19 mouse cellular contexts compared by ENCODE assay signal in the genomic region with DNA sequence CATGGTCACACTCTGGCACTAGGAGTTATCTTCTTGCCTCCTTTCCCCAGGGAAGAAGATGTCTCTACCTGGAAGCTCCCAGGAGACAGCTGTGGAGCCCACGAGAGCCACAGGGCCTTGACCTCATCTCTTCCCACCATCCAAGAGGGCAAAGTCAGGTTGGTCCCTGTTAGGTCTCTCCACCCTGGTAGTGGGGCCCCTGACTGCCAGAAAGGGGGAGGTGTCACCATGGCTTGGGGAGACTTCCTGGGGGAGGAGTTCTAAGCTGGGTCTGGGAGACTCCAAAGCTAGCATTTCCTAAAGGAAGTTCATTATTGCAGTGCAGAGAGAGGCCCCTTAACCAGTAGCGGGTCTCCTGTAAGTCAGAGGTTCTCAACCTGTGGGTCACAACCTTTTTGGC. TPM values are rescaled to one million over a fixed set of nuclear protein-coding genes. Genes with fewer than 3 reads are reported as not detected.
A peak's percentile ranks its signal among the peaks of the same experiment; 100 is the strongest.
DNase-seq lines count a peak whose midpoint lies in the region; ATAC-seq and TF ChIP-seq lines count a peak whose summit lies in the region.
"Had no signal": no experiment of that assay in that cellular context is flagged by ENCODE, and none has a peak within 500 bp of the region (broad histone marks: within the 10 kb centered on the region; RNA-seq: fewer than 3 reads in every experiment).

No protein-coding gene starts in this region.

- WGBS in spleen, adult 2 months: 81% methylated on average over 2 of the region's 2 CpGs
- WGBS in liver, embryonic 12.5 days (ENCODE audit: insufficient replicate concordance): 60% methylated on average over 2 of the region's 2 CpGs

- peak overlapping the region; percentile 61; the same call in 1 of the 2 replicates for H3K4me3 ChIP-seq in spleen, adult 2 months (ENCODE audit: extremely low read depth, insufficient read depth, insufficient read length)
- peak overlapping the region; percentile 84 for H3K4me3 ChIP-seq in bone marrow macrophage, adult 2 months (ENCODE audit: insufficient read depth, low read length)
- H3K4me3 ChIP-seq in liver, embryonic 12.5 days: peak overlapping the region; percentile 24
- H3K4me3 ChIP-seq: limb, embryonic 15.5 days; neural tube, embryonic 15.5 days had no signal

- ATAC-seq in liver, embryonic 12.5 days: no peak
- ATAC-seq: forebrain, postnatal 0 days; hindbrain, embryonic 16.5 days; intestine, postnatal 0 days; midbrain, embryonic 16.5 days had no signal

- peak overlapping the region; percentile 51 for H3K4me2 ChIP-seq in liver, embryonic 12.5 days
- H3K4me2 ChIP-seq: heart, embryonic 11.5 days; limb, embryonic 15.5 days; neural tube, embryonic 15.5 days had no signal

- H3K36me3 ChIP-seq in spleen, adult 2 months (ENCODE audit: control insufficient read depth, insufficient read depth, low read length): peaks cover 26% of the 10 kb centered on the region
- H3K36me3 ChIP-seq in liver, embryonic 12.5 days: peaks cover 21% of the 10 kb centered on the region
- H3K36me3 ChIP-seq: limb, embryonic 15.5 days; neural tube, embryonic 15.5 days had no signal

- DNase-seq in spleen, adult 2 months (ENCODE audit: low read depth in 1 of 2, low spot score in 2 of 2): no peak
- no peak for DNase-seq in spleen, postnatal 14 days (ENCODE audit: low spot score in 2 of 2)
- no peak for DNase-seq in heart, postnatal 25 days (ENCODE audit: low spot score)
- no peak for DNase-seq in urinary bladder, postnatal 10 days (ENCODE audit: low spot score)
- DNase-seq in cerebellum, postnatal 25 days: no peak
- DNase-seq: cerebellum, adult 9-11 months; forebrain, postnatal 0 days; heart, postnatal 14 days; lung, postnatal 10 days; right cerebral cortex, postnatal 25 days had no signal

- H3K9me3 ChIP-seq in liver, embryonic 12.5 days (replicated peaks): no peaks in the 10 kb centered on the region
- H3K9me3 ChIP-seq: limb, embryonic 15.5 days; neural tube, embryonic 15.5 days had no signal

- H3K27ac ChIP-seq in spleen, adult 2 months (ENCODE audit: insufficient read depth, low read length): peak overlapping the region; percentile 80; the same call in 1 of the 2 replicates
- peak overlapping the region; percentile 82 for H3K27ac ChIP-seq in bone marrow macrophage, adult 2 months (ENCODE audit: insufficient read depth, low read depth, low read length)
- H3K27ac ChIP-seq in liver, embryonic 12.5 days: peak overlapping the region; percentile 68
- H3K27ac ChIP-seq: kidney, postnatal 0 days; limb, embryonic 15.5 days; neural tube, embryonic 15.5 days had no signal

- no peaks in the 10 kb centered on the region for H3K27me3 ChIP-seq in spleen, adult 2 months (ENCODE audit: control insufficient read depth, insufficient read depth, low read length)
- no peaks in the 10 kb centered on the region for H3K27me3 ChIP-seq in liver, embryonic 12.5 days (replicated peaks)
- H3K27me3 ChIP-seq: limb, embryonic 15.5 days; neural tube, embryonic 15.5 days had no signal

- TF ChIP-seq POLR2A in spleen, adult 2 months (IDR thresholded peaks at IDR 0.05; ENCODE audit: low read depth, low read length): no peak
- TF ChIP-seq POLR2A in bone marrow macrophage, adult 2 months (IDR thresholded peaks at IDR 0.05; ENCODE audit: borderline replicate concordance, low read depth, low read length): no peak

- peaks cover 56% of the 10 kb centered on the region; the same call in 1 of the 2 replicates for H3K4me1 ChIP-seq in spleen, adult 2 months (ENCODE audit: control insufficient read depth, insufficient read depth, insufficient read length)
- peaks cover 76% of the 10 kb centered on the region for H3K4me1 ChIP-seq in bone marrow macrophage, adult 2 months (ENCODE audit: control insufficient read depth, insufficient read depth, low read length)
- H3K4me1 ChIP-seq in liver, embryonic 12.5 days: peaks cover 99% of the 10 kb centered on the region
- H3K4me1 ChIP-seq: neural tube, embryonic 15.5 days had no signal

- TF ChIP-seq CTCF in spleen, adult 2 months (IDR thresholded peaks at IDR 0.05; ENCODE audit: extremely low read depth, insufficient read depth, insufficient read length, insufficient replicate concordance): no peak
- TF ChIP-seq CTCF in bone marrow macrophage, adult 2 months (IDR thresholded peaks at IDR 0.05; ENCODE audit: low read depth, low read length): no peak

- intact Hi-C loops in heart, postnatal 25 days (cut with DNase I): no loop called here

- peak overlapping the region; percentile 44 for H3K9ac ChIP-seq in liver, embryonic 12.5 days
- H3K9ac ChIP-seq: forebrain, postnatal 0 days; limb, embryonic 15.5 days; neural tube, embryonic 15.5 days had no signal

RNA-seq across cellular contexts. Expression of gene Adcy7, which starts 22.8 kb away (rescaled TPM):
- polyA plus RNA-seq in spleen, adult 2 months (2012; rRNA removed): 76.9 and 98.6 TPM in 2 replicates
- 145 and 146 TPM in 2 replicates for polyA plus RNA-seq in bone marrow macrophage, adult 2 months (2012; ENCODE audit: insufficient read depth, insufficient read length, missing spikeins)
- 38.0 and 41.6 TPM in 2 replicates for polyA plus RNA-seq in liver, embryonic 12.5 days (2016; fragmentation: Nextera tagmentation; extraction: Ambion mirVana)
- 1 to 10 TPM; 7.0 to 8.8 TPM for total RNA-seq in heart, postnatal 25 days (2021)

Comparison
In these comparisons a context has a peak if more than half of its experiments do, and no peak if none do; other contexts are left out.
1. H3K4me3 ChIP-seq: peak in every context shown above with its lines; median percentile 84 in bone marrow macrophage, adult 2 months; 61 in spleen, adult 2 months; 24 in liver, embryonic 12.5 days.